Mouse (Mus musculus) forebrain, embryonic 15.5 days (tissue): ENCODE results near the gene Irf4. TPM values are rescaled to one million over a fixed set of nuclear protein-coding genes. Genes with fewer than 3 reads are reported as not detected.
A peak's percentile ranks its signal among the peaks of the same experiment; 100 is the strongest.

Source experiments
- ATAC-seq: fragments of 200-750 bp; cut with Nextera tagmentation; replicated peaks from 2 replicates; pipeline ENCODE4 v1.8.0; 2017; ENCODE audit warnings: mild to moderate bottlenecking, moderate TSS enrichment, moderate library complexity
- H3K27ac ChIP-seq: fragments of 300-500 bp; sonication (generic); replicated peaks from 2 replicates; pipeline ENCODE4 v1.5.1; 2015; ENCODE audit warnings: mild to moderate bottlenecking, inconsistent platforms
- H3K27me3 ChIP-seq: fragments of 300-500 bp; sonication (generic); 2 replicates; pipeline ENCODE4 v1.6.1; 2015; ENCODE audit warnings: inconsistent platforms
- H3K36me3 ChIP-seq: fragments of 300-500 bp; sonication (generic); 2 replicates; pipeline ENCODE4 v1.6.1; 2015; ENCODE audit warnings: mild to moderate bottlenecking, inconsistent platforms
- H3K4me1 ChIP-seq: fragments of 300-500 bp; sonication (generic); 2 replicates; pipeline ENCODE4 v1.6.1; 2015; ENCODE audit warnings: inconsistent platforms
- H3K4me2 ChIP-seq: fragments of 300-500 bp; sonication (generic); replicated peaks from 2 replicates; pipeline ENCODE4 v1.6.1; 2015; ENCODE audit warnings: mild to moderate bottlenecking, inconsistent platforms
- H3K4me3 ChIP-seq: fragments of 300-500 bp; sonication (generic); 2 replicates; pipeline ENCODE4 v1.5.1; 2015; ENCODE audit warnings: mild to moderate bottlenecking, inconsistent platforms
- H3K9ac ChIP-seq: fragments of 300-500 bp; sonication (generic); replicated peaks from 2 replicates; pipeline ENCODE4 v1.6.1; 2015; ENCODE audit warnings: mild to moderate bottlenecking, inconsistent platforms
- H3K9me3 ChIP-seq: fragments of 300-500 bp; sonication (generic); 2 replicates; pipeline ENCODE4 v1.6.1; 2016; ENCODE audit warnings: inconsistent platforms
- WGBS: fragments of 180-500 bp; shearing (Covaris S2); methylation state at CpG from one replicate; pipeline ENCODE4 v1.1.7; 2015; ENCODE audit warnings: mixed read lengths; 5-methylcytosine and 5-hydroxymethylcytosine counted together
- polyA plus RNA-seq: library from polyadenylated mRNA; unstranded; fragments of >200 nt; fragmentation: Nextera tagmentation; extraction: Ambion mirVana; gene quantifications from 2 replicates; pipeline ENCODE4 v1.2.1, GENCODE M21; 2015

Irf4 gene
- polyA plus RNA-seq, 1 experiment from 2014 or later, result 0.06 TPM

DNA sequence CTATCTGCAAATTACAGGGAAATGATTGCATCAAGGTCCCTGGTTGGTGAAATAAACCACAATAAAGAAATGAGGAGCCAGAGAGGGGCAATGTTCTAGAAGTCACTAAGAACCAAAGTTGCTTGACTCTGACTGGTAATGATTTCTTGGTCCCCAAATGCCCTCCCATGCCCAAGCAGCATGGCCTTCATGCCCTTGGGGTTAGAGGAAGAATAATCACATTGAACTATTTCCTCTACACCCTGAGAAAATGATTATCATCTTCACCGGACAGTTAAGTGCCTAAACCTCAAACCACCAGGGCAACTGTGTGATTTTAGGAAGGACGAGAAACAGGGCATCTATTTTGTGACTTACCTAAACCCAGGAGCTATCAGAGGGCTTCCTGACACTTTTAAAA is 27.0 kb downstream of the Irf4 start:
- no peaks in the 10 kb centered on the region for H3K9me3 ChIP-seq
- WGBS, result 91% methylated on average over 2 of the region's 2 CpGs
- H3K4me2 ChIP-seq, result no peak overlapping the region
- no peak overlapping the region for H3K9ac ChIP-seq
- H3K36me3 ChIP-seq, result no peaks in the 10 kb centered on the region
- no peak for ATAC-seq
- H3K27me3 ChIP-seq, result no peaks in the 10 kb centered on the region
- no peak overlapping the region for H3K4me3 ChIP-seq
- H3K27ac ChIP-seq, result no peak overlapping the region
- no peaks in the 10 kb centered on the region for H3K4me1 ChIP-seq

DNA sequence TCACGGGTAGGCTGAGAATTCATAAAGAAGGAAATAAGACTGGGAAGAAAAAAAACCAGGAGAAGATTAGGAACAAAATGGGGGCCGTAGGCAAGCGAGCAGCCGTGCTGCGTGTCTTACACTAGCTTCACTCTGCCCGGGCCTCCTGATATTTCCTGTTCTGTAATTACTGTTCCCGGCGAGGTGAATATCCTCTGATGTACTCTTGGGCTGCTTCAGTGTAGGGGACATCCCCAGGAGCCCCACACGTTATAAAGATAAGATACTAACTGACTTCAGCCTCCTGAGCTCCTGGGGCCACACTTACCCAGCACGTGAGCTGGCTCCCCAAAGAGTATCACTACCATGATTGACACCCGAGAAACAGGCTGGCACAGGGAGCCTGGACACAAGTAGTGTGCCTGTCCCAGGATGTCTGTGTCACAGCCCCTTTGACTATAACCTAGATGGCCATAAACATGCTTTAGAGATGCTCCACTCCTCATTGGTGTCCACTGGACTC is 28.7 kb downstream of the Irf4 start:
- H3K27me3 ChIP-seq, result no peaks in the 10 kb centered on the region
- 86% methylated on average over 11 of the region's 11 CpGs for WGBS
- no peaks in the 10 kb centered on the region for H3K4me1 ChIP-seq
- H3K4me3 ChIP-seq, result no peak overlapping the region
- ATAC-seq, result no peak
- no peak overlapping the region for H3K4me2 ChIP-seq
- H3K36me3 ChIP-seq, result no peaks in the 10 kb centered on the region
- no peak overlapping the region for H3K27ac ChIP-seq
- no peak overlapping the region for H3K9ac ChIP-seq
- no peaks in the 10 kb centered on the region for H3K9me3 ChIP-seq

- ATAC-seq, result no peak
- H3K4me3 ChIP-seq, result no peak overlapping the region
- H3K27ac ChIP-seq, result no peak overlapping the region
- WGBS, result 58% methylated on average over 2 of the region's 2 CpGs
- H3K9me3 ChIP-seq, result no peaks in the 10 kb centered on the region
- H3K4me2 ChIP-seq, result no peak overlapping the region
- no peak overlapping the region for H3K9ac ChIP-seq
- no peaks in the 10 kb centered on the region for H3K4me1 ChIP-seq
- no peaks in the 10 kb centered on the region for H3K36me3 ChIP-seq
- H3K27me3 ChIP-seq, result no peaks in the 10 kb centered on the region
These were observed 32.9 kb downstream of the Irf4 start for GRCm38 (mm10) chr13:30781905-30782304.

DNA sequence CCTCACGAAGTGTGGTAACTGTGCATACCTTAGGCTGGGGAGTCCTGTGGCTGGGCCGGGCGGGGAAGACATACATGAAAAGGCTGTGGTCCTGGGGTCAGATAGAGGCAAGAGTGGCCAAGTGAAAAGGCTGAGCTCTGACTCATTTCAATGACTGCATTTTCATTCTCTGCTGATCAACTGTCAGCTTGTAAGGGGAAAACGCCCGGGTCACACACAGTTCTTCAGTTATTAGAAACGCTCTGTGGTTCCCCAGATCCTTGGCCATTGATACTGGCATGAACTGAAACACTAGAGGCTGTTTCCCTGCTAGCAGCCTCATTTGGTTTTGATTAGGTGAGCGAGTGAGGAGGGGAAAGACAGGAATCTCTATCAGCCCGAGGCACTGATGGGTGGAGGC is 33.4 kb downstream of the Irf4 start:
- no peak overlapping the region for H3K9ac ChIP-seq
- no peaks in the 10 kb centered on the region for H3K9me3 ChIP-seq
- H3K4me1 ChIP-seq, result no peaks in the 10 kb centered on the region
- ATAC-seq, result no peak
- no peak overlapping the region for H3K4me2 ChIP-seq
- no peak overlapping the region for H3K27ac ChIP-seq
- WGBS, result 56% methylated on average over 8 of the region's 8 CpGs
- no peak overlapping the region for H3K4me3 ChIP-seq
- no peaks in the 10 kb centered on the region for H3K36me3 ChIP-seq
- H3K27me3 ChIP-seq, result no peaks in the 10 kb centered on the region

- H3K4me1 ChIP-seq, result no peaks in the 10 kb centered on the region
- no peak overlapping the region for H3K4me3 ChIP-seq
- H3K27ac ChIP-seq, result no peak overlapping the region
- no peak for ATAC-seq
- H3K27me3 ChIP-seq, result no peaks in the 10 kb centered on the region
- no peaks in the 10 kb centered on the region for H3K36me3 ChIP-seq
- 94% methylated on average over 4 of the region's 4 CpGs for WGBS
- H3K4me2 ChIP-seq, result no peak overlapping the region
- H3K9ac ChIP-seq, result no peak overlapping the region
- no peaks in the 10 kb centered on the region for H3K9me3 ChIP-seq
These were observed 36.5 kb downstream of the Irf4 start for GRCm38 (mm10) chr13:30785423-30786040.

DNA sequence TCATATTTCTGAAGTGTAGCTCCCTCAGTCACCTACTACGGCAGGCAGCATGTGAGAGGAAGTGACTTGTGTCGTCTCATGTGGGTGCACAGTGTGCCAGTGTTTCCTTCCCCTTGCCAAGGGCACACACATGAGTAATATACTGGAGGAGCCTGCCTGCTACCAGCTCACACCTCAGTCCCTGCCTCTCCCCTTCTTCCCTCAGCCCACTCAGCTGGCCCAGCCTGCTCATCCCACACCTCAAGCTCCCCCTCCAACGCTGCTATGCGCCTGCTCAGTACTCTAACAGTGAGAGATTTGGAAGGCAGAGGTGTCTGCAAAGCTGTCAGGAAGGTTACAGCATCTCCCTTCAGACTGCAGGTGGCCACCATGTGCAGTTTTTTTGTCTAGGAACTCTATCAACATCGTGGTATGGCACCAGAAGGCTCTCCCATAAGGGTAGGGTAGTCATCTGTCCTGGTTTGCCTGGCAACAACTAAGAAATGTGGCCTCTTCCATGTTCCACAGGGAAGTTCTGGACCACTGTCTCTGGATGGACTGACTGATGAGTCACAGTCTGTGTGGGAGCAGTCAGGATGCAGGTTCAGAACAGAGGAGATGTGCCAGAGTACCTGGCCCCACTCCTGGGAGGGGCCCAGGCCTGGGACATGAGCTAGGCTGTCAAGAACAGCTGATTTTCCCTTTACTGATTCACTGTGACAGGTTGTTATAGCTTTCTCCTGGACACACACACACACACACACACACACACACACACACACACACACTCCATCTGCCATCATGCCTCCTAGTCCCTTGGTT is 37.4 kb downstream of the Irf4 start:
- 78% methylated on average over 5 of the region's 5 CpGs for WGBS
- H3K36me3 ChIP-seq, result no peaks in the 10 kb centered on the region
- H3K4me1 ChIP-seq, result no peaks in the 10 kb centered on the region
- ATAC-seq, result peak; percentile 33; the same call in 1 of the 2 replicates
- H3K4me2 ChIP-seq, result no peak overlapping the region
- H3K9ac ChIP-seq, result no peak overlapping the region
- no peak overlapping the region for H3K4me3 ChIP-seq
- no peaks in the 10 kb centered on the region for H3K9me3 ChIP-seq
- no peak overlapping the region for H3K27ac ChIP-seq
- no peaks in the 10 kb centered on the region for H3K27me3 ChIP-seq

GRCm38 (mm10) chr13:30787036-30787320 is 38.0 kb downstream of the Irf4 start:
- no peaks in the 10 kb centered on the region for H3K27me3 ChIP-seq
- ATAC-seq, result peak; percentile 41; the same call in 1 of the 2 replicates
- H3K36me3 ChIP-seq, result no peaks in the 10 kb centered on the region
- no peaks in the 10 kb centered on the region for H3K9me3 ChIP-seq
- no peak overlapping the region for H3K27ac ChIP-seq
- no peaks in the 10 kb centered on the region for H3K4me1 ChIP-seq
- no peak overlapping the region for H3K4me2 ChIP-seq
- no peak overlapping the region for H3K9ac ChIP-seq
- 63% methylated on average over 2 of the region's 2 CpGs for WGBS
- H3K4me3 ChIP-seq, result no peak overlapping the region

DNA sequence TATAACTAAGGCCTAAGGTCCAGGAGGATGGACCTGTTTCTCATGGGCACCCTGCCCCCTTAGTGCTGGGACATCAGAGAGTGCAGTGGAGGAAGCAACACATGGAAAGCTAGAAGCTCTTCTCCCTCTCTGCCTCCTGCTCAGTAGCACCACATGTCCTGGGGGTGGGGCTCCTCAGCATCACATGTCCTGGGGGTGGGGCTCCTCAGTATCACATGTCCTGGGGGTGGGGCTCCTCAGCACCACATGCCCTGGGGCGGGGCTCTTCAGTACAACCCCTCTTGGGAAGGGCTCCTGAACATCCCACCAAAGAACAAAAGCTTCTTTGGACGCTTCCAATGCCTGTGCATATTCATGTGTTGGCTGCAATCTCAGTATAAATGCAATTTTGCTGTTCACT is 38.5 kb downstream of the Irf4 start:
- no peak for ATAC-seq
- H3K27ac ChIP-seq, result no peak overlapping the region
- no peak overlapping the region for H3K4me2 ChIP-seq
- H3K36me3 ChIP-seq, result no peaks in the 10 kb centered on the region
- H3K9ac ChIP-seq, result no peak overlapping the region
- no peaks in the 10 kb centered on the region for H3K9me3 ChIP-seq
- no peaks in the 10 kb centered on the region for H3K27me3 ChIP-seq
- H3K4me3 ChIP-seq, result no peak overlapping the region
- 73% methylated on average over 2 of the region's 2 CpGs for WGBS
- H3K4me1 ChIP-seq, result no peaks in the 10 kb centered on the region

DNA sequence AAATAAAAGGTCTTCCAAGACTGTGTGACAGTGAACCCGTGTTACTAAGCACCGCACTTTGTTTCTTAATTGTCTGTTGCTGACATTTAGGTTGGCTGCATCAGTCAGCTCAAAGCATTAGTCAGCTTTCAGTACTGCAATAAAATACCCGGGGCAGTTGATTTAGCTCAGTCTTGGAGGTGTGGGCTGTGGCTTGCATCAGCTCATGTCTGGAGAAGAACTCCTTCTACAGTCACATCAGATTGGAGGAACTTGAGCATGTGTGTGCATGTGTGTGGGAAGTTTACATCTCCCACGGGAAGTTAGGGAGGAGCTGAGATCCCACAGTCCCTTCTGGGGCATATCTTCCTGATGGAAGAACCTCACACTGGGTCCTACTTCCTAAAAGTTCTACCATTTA is 38.9 kb downstream of the Irf4 start:
- Histone ChIP-seq H3K4me3 (no peak overlapping the region), H3K9ac (no peak overlapping the region), H3K27ac (no peak overlapping the region), H3K9me3 (no peaks in the 10 kb centered on the region), H3K4me1 (no peaks in the 10 kb centered on the region), H3K4me2 (no peak overlapping the region), H3K36me3 (no peaks in the 10 kb centered on the region), H3K27me3 (no peaks in the 10 kb centered on the region)
- 88% methylated on average over 4 of the region's 4 CpGs for WGBS
- no peak for ATAC-seq

DNA sequence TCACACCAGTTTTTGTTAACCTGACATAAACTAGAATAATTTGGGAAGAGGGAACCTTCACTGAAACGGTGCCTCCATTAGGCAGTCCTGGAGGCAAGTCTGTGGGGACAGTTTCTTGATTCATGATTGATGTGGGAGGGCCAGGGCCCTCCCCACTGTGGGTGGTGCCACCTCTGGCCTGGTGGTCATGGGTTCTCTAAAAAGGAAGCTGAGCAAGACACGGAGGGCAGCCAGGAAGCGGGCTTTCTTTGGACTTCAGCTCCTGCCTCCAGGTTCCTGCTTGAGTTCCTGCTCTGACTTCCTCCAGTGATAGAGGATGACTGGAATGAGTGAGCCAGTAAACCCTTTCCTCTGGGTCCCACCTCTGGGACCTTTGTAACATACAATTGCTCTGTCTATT is 39.4 kb downstream of the Irf4 start:
- Histone ChIP-seq H3K4me2 (no peak overlapping the region), H3K4me3 (no peak overlapping the region), H3K27ac (no peak overlapping the region), H3K36me3 (no peaks in the 10 kb centered on the region), H3K9ac (no peak overlapping the region), H3K4me1 (no peaks in the 10 kb centered on the region), H3K9me3 (no peaks in the 10 kb centered on the region), H3K27me3 (no peaks in the 10 kb centered on the region)
- no peak for ATAC-seq
- 90% methylated on average over 3 of the region's 3 CpGs for WGBS

GRCm38 (mm10) chr13:30790016-30790415 is 41.0 kb downstream of the Irf4 start:
- Histone ChIP-seq H3K27ac (no peak overlapping the region), H3K9ac (no peak overlapping the region), H3K27me3 (no peaks in the 10 kb centered on the region), H3K4me2 (no peak overlapping the region), H3K4me3 (no peak overlapping the region), H3K4me1 (no peaks in the 10 kb centered on the region), H3K9me3 (no peaks in the 10 kb centered on the region), H3K36me3 (no peaks in the 10 kb centered on the region)
- 56% methylated on average over 5 of the region's 5 CpGs for WGBS
- ATAC-seq, result no peak

GRCm38 (mm10) chr13:30792308-30792707 is 43.3 kb downstream of the Irf4 start:
- no peak for ATAC-seq
- Histone ChIP-seq H3K9ac (no peak overlapping the region), H3K36me3 (no peaks in the 10 kb centered on the region), H3K4me3 (no peak overlapping the region), H3K4me2 (no peak overlapping the region), H3K4me1 (no peaks in the 10 kb centered on the region), H3K27me3 (no peaks in the 10 kb centered on the region), H3K9me3 (no peaks in the 10 kb centered on the region), H3K27ac (no peak overlapping the region)
- WGBS, result 86% methylated on average over 9 of the region's 9 CpGs

- Histone ChIP-seq H3K27ac (no peak overlapping the region), H3K9ac (no peak overlapping the region), H3K36me3 (no peaks in the 10 kb centered on the region), H3K4me1 (no peaks in the 10 kb centered on the region), H3K9me3 (no peaks in the 10 kb centered on the region), H3K4me2 (no peak overlapping the region), H3K4me3 (no peak overlapping the region), H3K27me3 (no peaks in the 10 kb centered on the region)
- 67% methylated on average over 3 of the region's 3 CpGs for WGBS
- no peak for ATAC-seq
These were observed 43.7 kb downstream of the Irf4 start for GRCm38 (mm10) chr13:30792741-30793140.
